Comparison of ENCODE assay signal across 8 mouse cellular contexts in genomic region chr17:24207768-24208640, GRCm38 (mm10). TPM values are rescaled to one million over a fixed set of nuclear protein-coding genes. Genes with fewer than 3 reads are reported as not detected.
DNase-seq lines count a peak whose midpoint lies in the region; ATAC-seq lines count a peak whose summit lies in the region.

No protein-coding gene starts in this region.

- H3K27ac ChIP-seq in lung, embryonic 15.5 days = peak overlapping the region; percentile 87
- no peak overlapping the region for H3K27ac ChIP-seq in forebrain, embryonic 15.5 days (replicated peaks)
- peak overlapping the region; percentile 88 for H3K27ac ChIP-seq in limb, embryonic 11.5 days (replicated peaks; ENCODE audit: low read depth, low read length)
- H3K27ac ChIP-seq in neural tube, embryonic 15.5 days (replicated peaks) = peak overlapping the region; percentile 74; the same call in 1 of the 2 replicates

- no peaks in the 10 kb centered on the region for H3K36me3 ChIP-seq in lung, embryonic 15.5 days
- H3K36me3 ChIP-seq in forebrain, embryonic 15.5 days = no peaks in the 10 kb centered on the region
- H3K36me3 ChIP-seq in limb, embryonic 11.5 days (ENCODE audit: control insufficient read depth, insufficient read depth, low read length) = no peaks in the 10 kb centered on the region
- H3K36me3 ChIP-seq in neural tube, embryonic 15.5 days = no peaks in the 10 kb centered on the region

- H3K27me3 ChIP-seq in lung, embryonic 15.5 days = peaks cover 26% of the 10 kb centered on the region
- H3K27me3 ChIP-seq in forebrain, embryonic 15.5 days = peaks cover 12% of the 10 kb centered on the region; the same call in 1 of the 2 replicates
- peaks cover 3% of the 10 kb centered on the region; the same call in 1 of the 2 replicates for H3K27me3 ChIP-seq in limb, embryonic 11.5 days (ENCODE audit: control insufficient read depth, insufficient read depth, low read length)
- peaks cover 7% of the 10 kb centered on the region; the same call in 1 of the 2 replicates for H3K27me3 ChIP-seq in neural tube, embryonic 15.5 days (replicated peaks)

- H3K4me2 ChIP-seq in lung, embryonic 15.5 days = peak overlapping the region; percentile 98
- H3K4me2 ChIP-seq in forebrain, embryonic 15.5 days (replicated peaks) = peak overlapping the region; percentile 89
- peak overlapping the region; percentile 86 for H3K4me2 ChIP-seq in limb, embryonic 11.5 days (ENCODE audit: low read depth, severe bottlenecking)
- H3K4me2 ChIP-seq in neural tube, embryonic 15.5 days = peak overlapping the region; percentile 95

- H3K4me3 ChIP-seq in lung, embryonic 15.5 days = peak overlapping the region; percentile 75
- H3K4me3 ChIP-seq in forebrain, embryonic 15.5 days = peak overlapping the region; percentile 84
- peak overlapping the region; percentile 62 for H3K4me3 ChIP-seq in limb, embryonic 11.5 days (ENCODE audit: low read depth, low read length)
- H3K4me3 ChIP-seq in neural tube, embryonic 15.5 days (replicated peaks) = peak overlapping the region; percentile 81

- ATAC-seq in lung, embryonic 15.5 days (ENCODE audit: borderline replicate concordance, extremely low read depth, low FRiP score, low TSS enrichment) = no peak
- no peak for ATAC-seq in forebrain, embryonic 15.5 days (replicated peaks)
- ATAC-seq in limb, embryonic 11.5 days (ENCODE audit: insufficient number of reproducible peaks, low FRiP score, low TSS enrichment, low read depth) = no peak
- no peak for ATAC-seq in neural tube, embryonic 15.5 days (ENCODE audit: low FRiP score)

- WGBS in lung, embryonic 15.5 days = 50% methylated on average over 34 of the region's 34 CpGs
- 65% methylated on average over 34 of the region's 34 CpGs for WGBS in forebrain, embryonic 15.5 days
- 56% methylated on average over 34 of the region's 34 CpGs for WGBS in limb, embryonic 11.5 days
- 53% methylated on average over 34 of the region's 34 CpGs for WGBS in neural tube, embryonic 15.5 days

- H3K9me3 ChIP-seq in lung, embryonic 15.5 days = no peaks in the 10 kb centered on the region
- H3K9me3 ChIP-seq in forebrain, embryonic 15.5 days = no peaks in the 10 kb centered on the region
- H3K9me3 ChIP-seq in limb, embryonic 11.5 days (ENCODE audit: control insufficient read depth, low read length) = no peaks in the 10 kb centered on the region
- H3K9me3 ChIP-seq in neural tube, embryonic 15.5 days (replicated peaks) = no peaks in the 10 kb centered on the region

- DNase-seq in lung, postnatal 25 days (ENCODE audit: low spot score) = no peak
- DNase-seq in limb, embryonic 11.5 days (ENCODE audit: low spot score) = peak; percentile 36
- DNase-seq in urinary bladder, adult 18-20 months (ENCODE audit: low spot score in 2 of 2) = no peak
- no peak for DNase-seq in adipocyte (ENCODE audit: low spot score)
- no peak for DNase-seq in ovary, postnatal 14 days (ENCODE audit: low spot score)

- H3K9ac ChIP-seq in lung, embryonic 15.5 days = peak overlapping the region; percentile 51
- H3K9ac ChIP-seq in forebrain, embryonic 15.5 days (replicated peaks) = peak overlapping the region; percentile 68
- peak overlapping the region; percentile 78 for H3K9ac ChIP-seq in limb, embryonic 11.5 days (ENCODE audit: low read length)
- peak overlapping the region; percentile 64 for H3K9ac ChIP-seq in neural tube, embryonic 15.5 days (replicated peaks)

- peaks cover 81% of the 10 kb centered on the region for H3K4me1 ChIP-seq in lung, embryonic 15.5 days
- H3K4me1 ChIP-seq in forebrain, embryonic 15.5 days = peaks cover 85% of the 10 kb centered on the region
- H3K4me1 ChIP-seq in limb, embryonic 11.5 days (ENCODE audit: control insufficient read depth, insufficient read depth, low read length) = peaks cover 68% of the 10 kb centered on the region
- peaks cover 91% of the 10 kb centered on the region for H3K4me1 ChIP-seq in neural tube, embryonic 15.5 days

RNA-seq across cellular contexts. Expression of gene Ntn3, which starts 1.3 kb away (rescaled TPM):
- 6.1 and 6.7 TPM in 2 replicates for polyA plus RNA-seq in lung, embryonic 15.5 days (2015; fragmentation: Nextera tagmentation; extraction: Ambion mirVana)
- 4.9 and 5.2 TPM in 2 replicates for polyA plus RNA-seq in forebrain, embryonic 15.5 days (2015; fragmentation: Nextera tagmentation; extraction: Ambion mirVana)
- 9.2 and 9.5 TPM in 2 replicates for polyA plus RNA-seq in limb, embryonic 11.5 days (2014; fragmentation: Nextera tagmentation; extraction: Ambion mirVana)
- 5.9 and 6.0 TPM in 2 replicates for polyA plus RNA-seq in neural tube, embryonic 15.5 days (2015; fragmentation: Nextera tagmentation; extraction: Ambion mirVana)

RNA-seq across cellular contexts. Expression of gene Tbc1d24, which starts 2.6 kb away (rescaled TPM):
- 4.7 and 5.4 TPM in 2 replicates for polyA plus RNA-seq in lung, embryonic 15.5 days (2015; fragmentation: Nextera tagmentation; extraction: Ambion mirVana)
- 18.8 and 19.5 TPM in 2 replicates for polyA plus RNA-seq in forebrain, embryonic 15.5 days (2015; fragmentation: Nextera tagmentation; extraction: Ambion mirVana)
- 5.0 and 5.2 TPM in 2 replicates for polyA plus RNA-seq in limb, embryonic 11.5 days (2014; fragmentation: Nextera tagmentation; extraction: Ambion mirVana)
- 21.0 and 24.0 TPM in 2 replicates for polyA plus RNA-seq in neural tube, embryonic 15.5 days (2015; fragmentation: Nextera tagmentation; extraction: Ambion mirVana)

RNA-seq across cellular contexts. Expression of gene Tedc2, which starts 12.6 kb away (rescaled TPM):
- 11.5 and 12.4 TPM in 2 replicates for polyA plus RNA-seq in lung, embryonic 15.5 days (2015; fragmentation: Nextera tagmentation; extraction: Ambion mirVana)
- polyA plus RNA-seq in forebrain, embryonic 15.5 days (2015; fragmentation: Nextera tagmentation; extraction: Ambion mirVana) = 13.0 and 13.5 TPM in 2 replicates
- polyA plus RNA-seq in limb, embryonic 11.5 days (2014; fragmentation: Nextera tagmentation; extraction: Ambion mirVana) = 21.9 and 23.4 TPM in 2 replicates
- polyA plus RNA-seq in neural tube, embryonic 15.5 days (2015; fragmentation: Nextera tagmentation; extraction: Ambion mirVana) = 8.8 and 10.7 TPM in 2 replicates

RNA-seq across cellular contexts. Expression of gene Atp6v0c, which starts 38.5 kb away (rescaled TPM):
- 447 and 455 TPM in 2 replicates for polyA plus RNA-seq in lung, embryonic 15.5 days (2015; fragmentation: Nextera tagmentation; extraction: Ambion mirVana)
- 872 and 917 TPM in 2 replicates for polyA plus RNA-seq in forebrain, embryonic 15.5 days (2015; fragmentation: Nextera tagmentation; extraction: Ambion mirVana)
- 391 and 434 TPM in 2 replicates for polyA plus RNA-seq in limb, embryonic 11.5 days (2014; fragmentation: Nextera tagmentation; extraction: Ambion mirVana)
- polyA plus RNA-seq in neural tube, embryonic 15.5 days (2015; fragmentation: Nextera tagmentation; extraction: Ambion mirVana) = 1,457 and 1,659 TPM in 2 replicates

RNA-seq across cellular contexts. Expression of gene Ccnf, which starts 43.3 kb away (rescaled TPM):
- 71.7 and 77.0 TPM in 2 replicates for polyA plus RNA-seq in lung, embryonic 15.5 days (2015; fragmentation: Nextera tagmentation; extraction: Ambion mirVana)
- 30.1 and 32.7 TPM in 2 replicates for polyA plus RNA-seq in forebrain, embryonic 15.5 days (2015; fragmentation: Nextera tagmentation; extraction: Ambion mirVana)
- polyA plus RNA-seq in limb, embryonic 11.5 days (2014; fragmentation: Nextera tagmentation; extraction: Ambion mirVana) = 103 and 108 TPM in 2 replicates
- polyA plus RNA-seq in neural tube, embryonic 15.5 days (2015; fragmentation: Nextera tagmentation; extraction: Ambion mirVana) = 13.4 and 26.3 TPM in 2 replicates
